Mouse (Mus musculus) kidney, adult 10 weeks (tissue): ENCODE data around the gene Gm3415. TPM values are rescaled to one million over a fixed set of nuclear protein-coding genes. Genes with fewer than 3 reads are reported as not detected.

Experiments
- polyA plus RNA-seq: library from polyadenylated mRNA; stranded (reverse); fragments of 350-450 nt; fragmentation: Illumina TruSeq; extraction: RNeasy Lipid Tissue Mini Kit (QIAGEN cat#74804); gene quantifications from one replicate; pipeline ENCODE4 v1.2.3, GENCODE M21; 2014; ENCODE audit warnings: low read depth, low replicate concordance

Gene Gm3415
- polyA plus RNA-seq: not detected

GRCm38 (mm10) chr5:146555836-146556235 lies at the start of gene Gm3415:
Gene Gm3415 (plus strand): TSS chr5:146556136.

GRCm38 (mm10) chr5:146513823-146514222 lies 42.1 kb upstream of the Gm3415 start, which contains the start of gene Gm3402:
Gene Gm3402 (plus strand): TSS chr5:146514123.

GRCm38 (mm10) chr5:146525501-146525900 lies 30.4 kb upstream of the Gm3415 start, which contains the start of gene Gm3404:
Gene Gm3404 (plus strand): TSS chr5:146525801.

GRCm38 (mm10) chr5:146537347-146537746 lies 18.6 kb upstream of the Gm3415 start, which contains the start of gene Gm3409:
Gene Gm3409 (plus strand): TSS chr5:146537647.

GRCm38 (mm10) chr5:146584478-146585306 lies 28.8 kb downstream of the Gm3415 start, which contains the start of gene Gpr12:
Gene Gpr12 (minus strand): TSS chr5:146585239.

Other genes starting within 250 kb of the Gm3415 start
- 9.4 TPM for gene Wasf3, start 171.2 kb upstream of the Gm3415 start, polyA plus RNA-seq
- not detected for gene Gm6408, start 74.2 kb upstream of the Gm3415 start, polyA plus RNA-seq
- gene Gm6370, start 64.8 kb upstream of the Gm3415 start, polyA plus RNA-seq: not detected
- gene 4930449I24Rik, start 53.7 kb upstream of the Gm3415 start, polyA plus RNA-seq: not detected
- gene Gm3402, start 42.0 kb upstream of the Gm3415 start, polyA plus RNA-seq: not detected
- not detected for gene Gm3404, start 30.3 kb upstream of the Gm3415 start, polyA plus RNA-seq
- gene Gm3409, start 18.5 kb upstream of the Gm3415 start, polyA plus RNA-seq: not detected
- 0.36 TPM for gene Gpr12, start 29.1 kb downstream of the Gm3415 start, polyA plus RNA-seq
- 82.8 TPM for gene Usp12, start 238.9 kb downstream of the Gm3415 start, polyA plus RNA-seq